Mouse (Mus musculus): ENCODE data around the gene Apobec2.

DNA sequence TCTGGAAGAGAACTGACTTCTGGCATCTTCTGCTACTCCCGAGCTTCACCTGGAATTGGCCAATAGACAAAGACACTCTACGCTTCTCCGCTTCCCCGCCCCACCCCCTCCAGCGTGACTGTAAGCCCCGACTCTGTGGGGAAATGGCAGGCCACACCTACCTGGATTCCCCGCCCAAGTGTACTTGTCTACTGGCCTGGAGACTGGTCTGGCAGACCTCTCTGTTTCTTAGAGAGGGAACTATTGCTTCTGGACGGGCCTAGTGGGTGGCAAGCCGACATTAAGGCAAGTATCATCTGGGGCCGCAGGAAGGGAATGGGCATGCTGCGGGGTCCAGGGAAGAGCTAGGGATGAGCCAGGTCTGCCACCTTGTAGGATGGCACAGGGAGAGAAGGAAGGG is 22.0 kb upstream of the Apobec2 start, which contains the start of gene Unc5cl:
- no peak for TF ChIP-seq CHD2 (IDR thresholded peaks at IDR 0.05; ENCODE audit: low read depth, low read length)
- no peak for TF ChIP-seq ZNF384 (IDR thresholded peaks at IDR 0.05; ENCODE audit: low read depth, low read length)
- TF ChIP-seq HCFC1 (IDR thresholded peaks at IDR 0.05; ENCODE audit: borderline replicate concordance, insufficient read depth, low read length), result no peak
- TF ChIP-seq MAFK (IDR thresholded peaks at IDR 0.05; ENCODE audit: insufficient read depth, low read depth, low read length), result no peak
- TF ChIP-seq ZC3H11A (IDR thresholded peaks at IDR 0.05; ENCODE audit: borderline replicate concordance, low read depth, low read length), result no peak

Measured in ES-E14 (cell line).